Mouse (Mus musculus) midbrain, embryonic 16.5 days (tissue): ENCODE measurements around the gene Cyp2b10. TPM values are rescaled to one million over a fixed set of nuclear protein-coding genes. Genes with fewer than 3 reads are reported as not detected.
"Not testable (repeated sequence)": the region's sequence is repeated elsewhere in the genome, so short reads cannot be mapped to it uniquely, and the experiment has no call there.

Source experiments
- ATAC-seq: fragments of 200-750 bp; cut with Nextera tagmentation; 2 replicates; pipeline ENCODE4 v1.8.0; 2017; ENCODE audit warnings: moderate TSS enrichment
- H3K27ac ChIP-seq: fragments of 300-500 bp; sonication (generic); 2 replicates; pipeline ENCODE4 v1.5.1; 2014; ENCODE audit warnings: mild to moderate bottlenecking, low read length, mixed read lengths
- H3K27me3 ChIP-seq: fragments of 300-500 bp; sonication (generic); 2 replicates; pipeline ENCODE4 v1.6.1; 2014; ENCODE audit warnings: low read depth, low read length, mixed read lengths; ENCODE audit not compliant: control insufficient read depth, insufficient read depth
- H3K36me3 ChIP-seq: fragments of 300-500 bp; sonication (generic); 2 replicates; pipeline ENCODE4 v1.6.1; 2014; ENCODE audit warnings: mild to moderate bottlenecking, low read length, moderate library complexity, mixed read lengths; ENCODE audit not compliant: control insufficient read depth, insufficient read depth
- H3K4me1 ChIP-seq: fragments of 300-500 bp; sonication (generic); 2 replicates; pipeline ENCODE4 v1.6.1; 2014; ENCODE audit warnings: mild to moderate bottlenecking, low read length, mixed read lengths; ENCODE audit not compliant: control insufficient read depth, insufficient read depth
- H3K4me2 ChIP-seq: fragments of 300-500 bp; sonication (generic); 2 replicates; pipeline ENCODE4 v1.6.1; 2014; ENCODE audit warnings: mild to moderate bottlenecking, low read length, mixed read lengths
- H3K4me3 ChIP-seq: fragments of 300-500 bp; sonication (generic); 2 replicates; pipeline ENCODE4 v1.5.1; 2014; ENCODE audit warnings: low read depth, mild to moderate bottlenecking, low read length, moderate library complexity, mixed read lengths
- H3K9ac ChIP-seq: fragments of 300-500 bp; sonication (generic); 2 replicates; pipeline ENCODE4 v1.6.1; 2014; ENCODE audit warnings: low read depth, low read length, mixed read lengths
- H3K9me3 ChIP-seq: fragments of 300-500 bp; sonication (generic); replicated peaks from 2 replicates; pipeline ENCODE4 v1.6.1; 2014; ENCODE audit warnings: mild to moderate bottlenecking, low read length, mixed read lengths; ENCODE audit not compliant: control insufficient read depth, poor library complexity, severe bottlenecking
- WGBS: fragments of 180-500 bp; shearing (Covaris S2); extraction: QIAGEN DNeasy Blood & Tissue Kit; methylation state at CpG from one replicate; pipeline ENCODE4 v1.1.7; 2014; 5-methylcytosine and 5-hydroxymethylcytosine counted together
- polyA plus RNA-seq: library from polyadenylated mRNA; unstranded; fragments of >200 nt; fragmentation: Nextera tagmentation; extraction: Ambion mirVana; gene quantifications from 2 replicates; pipeline ENCODE4 v1.2.1, GENCODE M21; 2015

Cyp2b10 gene
- polyA plus RNA-seq, 1 experiment from 2014 or later: not detected

GRCm38 (mm10) chr7:25872624-25873023 lies 24.8 kb upstream of the Cyp2b10 start:
- H3K9me3 ChIP-seq: 0 out of 2 replicates have a peak, but pooled peaks cover 3% of the 10 kb centered on the region
- no peak overlapping the region for H3K4me2 ChIP-seq
- H3K27ac ChIP-seq: no peak overlapping the region
- H3K4me1 ChIP-seq: no peaks in the 10 kb centered on the region
- no peaks in the 10 kb centered on the region for H3K27me3 ChIP-seq
- no peaks in the 10 kb centered on the region for H3K36me3 ChIP-seq
- no peak overlapping the region for H3K4me3 ChIP-seq
- ATAC-seq: no peak
- no peak overlapping the region for H3K9ac ChIP-seq

- ATAC-seq: no peak
- Histone ChIP-seq H3K4me1 (no peaks in the 10 kb centered on the region), H3K4me3 (no peak overlapping the region), H3K27ac (no peak overlapping the region), H3K27me3 (no peaks in the 10 kb centered on the region), H3K9me3 (no peaks in the 10 kb centered on the region), H3K4me2 (no peak overlapping the region), H3K9ac (no peak overlapping the region), H3K36me3 (no peaks in the 10 kb centered on the region)
- 45% methylated on average over 6 of the region's 6 CpGs for WGBS
Observed at GRCm38 (mm10) chr7:25878735-25879134, 18.7 kb upstream of the Cyp2b10 start.

- H3K9me3 ChIP-seq, H3K27me3 ChIP-seq, H3K4me1 ChIP-seq, H3K36me3 ChIP-seq, ATAC-seq, H3K9ac ChIP-seq, H3K4me2 ChIP-seq, H3K27ac ChIP-seq, H3K4me3 ChIP-seq: not testable (repeated sequence)
- 2% methylated on average over 7 of the region's 7 CpGs for WGBS
Observed at GRCm38 (mm10) chr7:25880721-25881120, 16.7 kb upstream of the Cyp2b10 start.

GRCm38 (mm10) chr7:25884272-25884671 lies 13.1 kb upstream of the Cyp2b10 start:
- 82% methylated on average over 1 of the region's 1 CpGs for WGBS
- no peak overlapping the region for H3K4me3 ChIP-seq
- H3K4me2 ChIP-seq: no peak overlapping the region
- no peak overlapping the region for H3K27ac ChIP-seq
- no peak for ATAC-seq
- no peaks in the 10 kb centered on the region for H3K4me1 ChIP-seq
- H3K27me3 ChIP-seq: no peaks in the 10 kb centered on the region
- no peak overlapping the region for H3K9ac ChIP-seq
- no peaks in the 10 kb centered on the region for H3K36me3 ChIP-seq
- no peaks in the 10 kb centered on the region for H3K9me3 ChIP-seq

GRCm38 (mm10) chr7:25887758-25888157 lies 9.7 kb upstream of the Cyp2b10 start:
- H3K36me3 ChIP-seq: no peaks in the 10 kb centered on the region
- WGBS: 71% methylated on average over 3 of the region's 3 CpGs
- no peak for ATAC-seq

GRCm38 (mm10) chr7:25893159-25893558 lies 4.3 kb upstream of the Cyp2b10 start:
- H3K36me3 ChIP-seq: no peaks in the 10 kb centered on the region
- no peaks in the 10 kb centered on the region for H3K4me1 ChIP-seq
- 84% methylated on average over 5 of the region's 5 CpGs for WGBS
- H3K4me3 ChIP-seq: no peak overlapping the region
- no peak overlapping the region for H3K9ac ChIP-seq
- no peak for ATAC-seq
- H3K27me3 ChIP-seq: no peaks in the 10 kb centered on the region
- no peak overlapping the region for H3K4me2 ChIP-seq
- H3K27ac ChIP-seq: no peak overlapping the region
- H3K9me3 ChIP-seq: no peaks in the 10 kb centered on the region

More at GRCm38 (mm10) chr7:25887758-25888157, 9.7 kb upstream of the Cyp2b10 start:
- no peaks in the 10 kb centered on the region for H3K27me3 ChIP-seq
- no peak overlapping the region for H3K4me2 ChIP-seq
- H3K4me3 ChIP-seq: no peak overlapping the region
- H3K4me1 ChIP-seq: no peaks in the 10 kb centered on the region
- no peak overlapping the region for H3K9ac ChIP-seq
- H3K9me3 ChIP-seq: no peaks in the 10 kb centered on the region
- H3K27ac ChIP-seq: no peak overlapping the region

GRCm38 (mm10) chr7:25895162-25895561 lies 2.3 kb upstream of the Cyp2b10 start:
- Histone ChIP-seq H3K27me3 (no peaks in the 10 kb centered on the region), H3K36me3 (no peaks in the 10 kb centered on the region), H3K27ac (no peak overlapping the region), H3K4me2 (no peak overlapping the region), H3K4me3 (no peak overlapping the region), H3K4me1 (no peaks in the 10 kb centered on the region), H3K9me3 (no peaks in the 10 kb centered on the region), H3K9ac (no peak overlapping the region)
- 71% methylated on average over 1 of the region's 1 CpGs for WGBS
- no peak for ATAC-seq

GRCm38 (mm10) chr7:25898064-25898463 lies 644 bp downstream of the Cyp2b10 start:
- no peak overlapping the region for H3K9ac ChIP-seq
- no peak for ATAC-seq
- no peaks in the 10 kb centered on the region for H3K4me1 ChIP-seq
- no peak overlapping the region for H3K4me3 ChIP-seq
- 95% methylated on average over 7 of the region's 7 CpGs for WGBS
- no peaks in the 10 kb centered on the region for H3K27me3 ChIP-seq
- no peaks in the 10 kb centered on the region for H3K9me3 ChIP-seq
- no peaks in the 10 kb centered on the region for H3K36me3 ChIP-seq
- no peak overlapping the region for H3K4me2 ChIP-seq
- no peak overlapping the region for H3K27ac ChIP-seq

GRCm38 (mm10) chr7:25902061-25902690 lies 4.8 kb downstream of the Cyp2b10 start:
- Histone ChIP-seq H3K36me3 (no peaks in the 10 kb centered on the region), H3K27me3 (no peaks in the 10 kb centered on the region), H3K4me2 (no peak overlapping the region), H3K4me1 (no peaks in the 10 kb centered on the region), H3K27ac (no peak overlapping the region), H3K9me3 (no peaks in the 10 kb centered on the region; the same call in 1 of the 2 replicates), H3K4me3 (no peak overlapping the region), H3K9ac (no peak overlapping the region)
- ATAC-seq: no peak
- 84% methylated on average over 8 of the region's 8 CpGs for WGBS
